Mouse (Mus musculus): ENCODE data around the gene Slc25a3. TPM values are rescaled to one million over a fixed set of nuclear protein-coding genes. Genes with fewer than 3 reads are reported as not detected.

Slc25a3 gene
- polyA plus RNA-seq, 1 experiment from 2014 or later = 193 TPM

DNA sequence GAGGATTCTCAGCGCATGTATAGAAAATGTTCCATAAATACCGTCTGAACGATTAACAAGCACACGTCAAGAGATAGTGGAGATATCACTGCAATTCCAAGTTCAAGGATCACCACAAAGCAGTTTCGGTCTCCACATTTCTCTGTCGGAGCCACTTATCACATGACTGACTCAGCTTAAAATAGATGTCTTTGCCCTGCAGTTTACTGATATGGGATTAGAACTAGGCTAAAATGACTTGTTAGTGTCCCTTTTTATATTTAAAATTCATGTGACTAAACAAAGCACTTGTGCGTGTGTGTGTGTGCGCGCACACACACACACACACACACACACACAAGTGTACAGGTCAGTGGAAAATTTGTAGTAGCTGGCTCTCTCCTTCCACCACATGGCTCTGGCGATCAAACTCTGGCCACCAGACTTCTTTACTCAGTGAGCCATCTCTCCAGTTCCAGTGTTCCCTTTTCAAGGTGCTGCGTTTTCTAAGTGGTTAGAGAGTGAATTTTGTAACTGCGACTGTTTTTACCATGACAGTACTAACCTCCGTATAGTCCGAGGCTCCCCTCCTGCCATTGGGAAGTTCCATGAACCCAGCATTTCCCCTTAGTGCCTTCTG is 15.4 kb upstream of the Slc25a3 start:
- Histone ChIP-seq H3K9me3 (replicated peaks) (no peaks in the 10 kb centered on the region), H3K4me1 (replicated peaks) (peaks cover 17% of the 10 kb centered on the region), H3K36me3 (replicated peaks) (0 out of 2 replicates have a peak, but pooled peaks cover 2% of the 10 kb centered on the region), H3K4me2 (no peak overlapping the region), H3K9ac (no peak overlapping the region), H3K27ac (replicated peaks) (0 out of 2 replicates have a peak overlapping the region, but pooled peaks have one; percentile 38), H3K4me3 (replicated peaks) (no peak overlapping the region), H3K27me3 (no peaks in the 10 kb centered on the region)
- 55% methylated on average over 14 of the region's 14 CpGs for WGBS (ENCODE audit: insufficient replicate concordance)
- no peak for ATAC-seq (ENCODE audit: insufficient read depth)

DNA sequence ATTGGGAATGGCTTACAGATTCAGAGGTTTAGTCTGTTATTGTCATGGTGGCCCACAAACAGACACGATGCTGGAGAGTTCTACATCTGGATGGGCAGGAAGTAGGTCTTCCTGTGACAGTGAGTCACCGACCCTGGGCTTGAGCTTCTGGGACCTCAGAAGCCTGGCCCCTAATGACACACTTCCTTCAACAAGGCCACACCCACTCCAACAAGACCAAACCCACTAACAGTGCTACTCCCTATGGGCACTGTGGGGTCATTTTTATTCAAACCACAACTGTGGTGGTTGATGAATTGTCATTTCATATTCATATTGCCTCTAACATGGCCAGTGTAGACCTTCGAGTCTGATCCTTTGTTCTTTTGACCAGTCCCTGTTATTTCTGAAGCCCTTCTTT is 14.5 kb upstream of the Slc25a3 start:
- ATAC-seq (ENCODE audit: insufficient read depth) = 0 out of 2 replicates have a peak, but pooled peaks have one; percentile 24

DNA sequence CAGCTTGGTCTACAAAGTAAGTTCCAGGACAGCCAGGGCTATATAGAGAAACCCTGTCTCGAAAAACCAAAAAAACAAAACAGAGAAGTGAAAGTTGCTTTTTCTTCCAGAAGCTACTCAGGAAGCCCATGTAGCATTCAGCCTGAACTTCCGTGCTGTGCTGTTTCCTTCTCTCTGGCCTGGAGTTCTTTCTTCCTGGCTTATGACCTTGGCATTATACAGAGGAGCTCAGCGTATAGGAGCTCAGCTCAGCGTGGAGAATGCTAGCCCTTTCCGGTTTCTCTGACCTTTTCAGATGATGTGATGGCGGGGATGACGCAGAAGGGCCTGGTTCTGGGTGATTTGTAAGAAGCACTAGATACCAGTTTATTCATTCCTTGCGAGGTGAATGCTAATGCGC is 13.5 kb upstream of the Slc25a3 start:
- Histone ChIP-seq H3K4me3 (replicated peaks) (no peak overlapping the region), H3K27me3 (no peaks in the 10 kb centered on the region), H3K36me3 (replicated peaks) (no peaks in the 10 kb centered on the region), H3K27ac (replicated peaks) (0 out of 2 replicates have a peak overlapping the region, but pooled peaks have one; percentile 34), H3K9me3 (replicated peaks) (no peaks in the 10 kb centered on the region), H3K4me1 (replicated peaks) (peaks cover 17% of the 10 kb centered on the region), H3K4me2 (no peak overlapping the region), H3K9ac (no peak overlapping the region)
- 0 out of 2 replicates have a peak, but pooled peaks have one; percentile 16 for ATAC-seq (ENCODE audit: insufficient read depth)
- WGBS (ENCODE audit: insufficient replicate concordance) = 65% methylated on average over 9 of the region's 9 CpGs

More for the DNA sequence above, 14.5 kb upstream of the Slc25a3 start:
- Histone ChIP-seq H3K4me2 (no peak overlapping the region), H3K36me3 (replicated peaks) (no peaks in the 10 kb centered on the region), H3K9me3 (replicated peaks) (no peaks in the 10 kb centered on the region), H3K4me1 (replicated peaks) (peaks cover 17% of the 10 kb centered on the region), H3K4me3 (replicated peaks) (no peak overlapping the region), H3K9ac (no peak overlapping the region), H3K27ac (replicated peaks) (no peak overlapping the region), H3K27me3 (no peaks in the 10 kb centered on the region)
- 36% methylated on average over 3 of the region's 3 CpGs for WGBS (ENCODE audit: insufficient replicate concordance)

DNA sequence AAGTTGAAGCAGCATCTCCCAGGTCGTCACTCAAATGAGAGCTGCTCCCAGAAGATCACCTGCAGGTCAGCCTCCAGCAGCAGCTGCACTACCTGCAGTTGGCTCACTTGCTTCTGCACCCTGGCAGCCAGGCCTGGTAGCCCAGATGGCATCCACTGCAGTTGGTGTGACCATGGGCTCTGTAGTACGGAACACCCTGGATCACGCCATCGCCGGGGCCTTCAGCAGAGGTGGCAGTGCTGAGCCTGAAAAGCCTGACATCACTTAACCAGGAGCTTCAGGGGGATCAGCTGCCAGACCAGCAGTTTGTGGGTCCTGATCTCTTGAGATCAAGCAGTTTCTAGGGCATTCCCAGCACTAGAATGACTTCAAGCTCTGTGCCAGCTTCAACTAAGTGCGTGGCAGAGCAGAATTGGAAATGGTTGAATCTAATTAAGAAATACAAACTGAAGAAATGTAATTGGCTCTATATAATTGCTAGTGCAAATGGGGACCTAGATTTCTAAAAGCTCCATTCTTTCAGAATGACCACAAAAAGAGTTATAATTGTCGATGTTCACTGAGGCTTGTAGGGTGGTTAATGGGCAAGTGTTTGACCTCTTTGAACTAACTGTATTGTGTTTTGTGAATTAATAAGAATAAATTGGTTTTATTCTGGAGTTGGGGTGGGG is 11.6 kb upstream of the Slc25a3 start:
- 84% methylated on average over 7 of the region's 7 CpGs for WGBS (ENCODE audit: insufficient replicate concordance)
- no peak overlapping the region for H3K9ac ChIP-seq
- H3K4me3 ChIP-seq (replicated peaks) = no peak overlapping the region
- no peaks in the 10 kb centered on the region for H3K9me3 ChIP-seq (replicated peaks)
- no peaks in the 10 kb centered on the region for H3K27me3 ChIP-seq
- peaks cover 15% of the 10 kb centered on the region for H3K4me1 ChIP-seq (replicated peaks)
- no peaks in the 10 kb centered on the region for H3K36me3 ChIP-seq (replicated peaks)
- no peak for ATAC-seq (ENCODE audit: insufficient read depth)
- no peak overlapping the region for H3K4me2 ChIP-seq
- H3K27ac ChIP-seq (replicated peaks) = no peak overlapping the region

DNA sequence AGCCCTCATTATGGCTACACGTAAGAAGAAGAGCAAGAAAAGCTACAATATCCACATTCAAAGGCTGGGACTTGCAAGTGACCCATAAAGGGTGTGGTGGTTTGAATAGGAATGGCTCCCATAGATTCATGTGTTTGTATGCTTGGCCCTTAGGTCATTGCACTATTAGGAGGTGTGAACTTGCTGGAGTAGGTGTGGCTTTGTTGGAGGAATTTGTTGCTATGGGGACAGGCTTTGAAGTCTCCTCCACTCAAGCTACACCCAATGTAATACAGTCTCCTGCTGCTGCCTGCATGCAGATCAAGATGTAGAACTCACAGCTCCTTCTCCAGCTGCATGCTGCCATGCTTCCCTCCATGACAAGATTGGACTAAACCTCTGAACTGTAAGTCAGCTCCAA is 7.7 kb upstream of the Slc25a3 start:
- ATAC-seq (ENCODE audit: insufficient read depth) = no peak
- peaks cover 5% of the 10 kb centered on the region; the same call in 1 of the 2 replicates for H3K4me1 ChIP-seq (replicated peaks)
- no peaks in the 10 kb centered on the region for H3K27me3 ChIP-seq
- no peak overlapping the region for H3K4me3 ChIP-seq (replicated peaks)
- H3K36me3 ChIP-seq (replicated peaks) = no peaks in the 10 kb centered on the region
- no peak overlapping the region for H3K27ac ChIP-seq (replicated peaks)
- H3K4me2 ChIP-seq = no peak overlapping the region
- 74% methylated on average over 1 of the region's 1 CpGs for WGBS (ENCODE audit: insufficient replicate concordance)
- H3K9me3 ChIP-seq (replicated peaks) = no peaks in the 10 kb centered on the region
- H3K9ac ChIP-seq = no peak overlapping the region

DNA sequence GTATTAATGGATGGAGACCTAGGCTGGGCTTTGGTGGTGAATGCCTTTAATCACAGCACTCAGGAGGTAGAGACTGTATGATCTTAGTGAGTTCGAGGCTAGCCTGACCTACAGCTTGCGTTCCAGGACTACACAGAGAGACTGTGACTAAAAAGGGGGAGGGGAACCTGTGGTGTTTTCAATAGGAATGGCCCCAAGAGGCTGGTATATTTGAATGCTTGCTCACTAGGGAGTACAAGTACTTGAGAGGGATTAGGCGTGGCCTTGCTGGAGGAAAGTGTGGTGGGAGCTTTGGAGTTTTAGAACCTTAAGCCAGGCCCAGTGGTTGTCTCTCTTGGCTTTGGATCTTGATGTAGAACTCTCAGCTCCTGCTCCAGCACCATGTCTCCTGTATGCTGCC is 6.9 kb upstream of the Slc25a3 start:
- no peaks in the 10 kb centered on the region for H3K27me3 ChIP-seq
- peaks cover 5% of the 10 kb centered on the region; the same call in 1 of the 2 replicates for H3K4me1 ChIP-seq (replicated peaks)
- H3K36me3 ChIP-seq (replicated peaks) = no peaks in the 10 kb centered on the region
- 73% methylated on average over 3 of the region's 3 CpGs for whole genome bisulfite sequencing (ENCODE audit: insufficient replicate concordance)
- H3K4me2 ChIP-seq = no peak overlapping the region
- no peak overlapping the region for H3K27ac ChIP-seq (replicated peaks)
- H3K9ac ChIP-seq = no peak overlapping the region
- H3K9me3 ChIP-seq (replicated peaks) = no peaks in the 10 kb centered on the region
- no peak overlapping the region for H3K4me3 ChIP-seq (replicated peaks)
- no peak for ATAC-seq (ENCODE audit: insufficient read depth)

DNA sequence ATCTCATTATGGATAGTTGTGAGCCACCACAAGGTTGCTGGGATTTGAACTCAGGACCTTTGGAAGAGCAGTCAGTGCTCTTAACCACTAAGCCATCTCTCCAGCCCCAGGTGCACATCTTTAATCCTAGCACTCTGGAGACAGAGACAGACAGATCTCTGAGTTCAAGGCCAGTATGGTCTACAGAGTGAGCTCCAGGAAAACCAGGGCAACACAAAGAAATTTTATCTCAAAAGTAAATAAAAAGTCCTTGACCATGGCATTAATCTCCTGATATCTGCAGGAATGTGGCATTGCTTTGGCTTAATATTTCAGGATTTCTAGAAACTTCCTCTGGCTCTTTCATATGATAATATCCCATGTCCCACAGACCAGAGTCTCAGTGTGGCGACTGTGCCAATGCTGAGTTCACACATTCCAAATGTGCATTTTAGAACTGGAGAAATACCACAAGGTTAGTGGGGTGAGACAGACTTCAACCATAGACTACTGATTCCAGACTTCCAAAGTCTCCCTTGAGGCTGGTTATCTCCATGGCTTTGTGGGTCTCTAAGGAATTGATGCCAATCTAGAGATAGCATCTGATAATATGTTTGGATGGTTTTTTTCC is 4.8 kb upstream of the Slc25a3 start:
- Histone ChIP-seq H3K36me3 (replicated peaks) (no peaks in the 10 kb centered on the region), H3K4me3 (replicated peaks) (no peak overlapping the region), H3K4me1 (replicated peaks) (peaks cover 11% of the 10 kb centered on the region), H3K9me3 (replicated peaks) (no peaks in the 10 kb centered on the region), H3K4me2 (no peak overlapping the region), H3K27me3 (no peaks in the 10 kb centered on the region), H3K9ac (no peak overlapping the region), H3K27ac (replicated peaks) (no peak overlapping the region)
- 66% methylated on average over 1 of the region's 1 CpGs for WGBS (ENCODE audit: insufficient replicate concordance)
- ATAC-seq (ENCODE audit: insufficient read depth) = no peak

DNA sequence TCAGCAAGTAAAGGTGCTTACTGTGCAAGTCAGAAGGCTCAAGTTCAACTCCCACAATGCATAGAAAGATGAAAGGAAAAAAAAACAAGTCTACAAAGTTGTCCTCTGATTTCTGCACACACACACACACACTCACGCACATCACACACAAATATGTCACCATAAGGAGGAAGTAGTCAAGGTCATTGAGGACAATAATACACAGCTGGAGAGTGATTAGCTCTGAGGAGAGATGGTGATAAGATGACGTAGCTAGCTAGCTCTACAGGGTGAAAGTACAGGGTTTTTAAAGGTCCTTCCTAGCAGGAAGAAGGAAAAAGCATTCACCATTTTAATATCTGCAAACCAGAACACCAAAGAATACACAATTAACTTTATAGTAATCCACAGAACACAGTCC is 3.5 kb upstream of the Slc25a3 start:
- 32% methylated on average over 2 of the region's 2 CpGs for WGBS (ENCODE audit: insufficient replicate concordance)
- Histone ChIP-seq H3K4me2 (no peak overlapping the region), H3K36me3 (replicated peaks) (no peaks in the 10 kb centered on the region), H3K9ac (no peak overlapping the region), H3K27me3 (no peaks in the 10 kb centered on the region), H3K9me3 (replicated peaks) (no peaks in the 10 kb centered on the region), H3K4me1 (replicated peaks) (peaks cover 16% of the 10 kb centered on the region), H3K4me3 (replicated peaks) (no peak overlapping the region), H3K27ac (replicated peaks) (no peak overlapping the region)
- ATAC-seq (ENCODE audit: insufficient read depth) = no peak

DNA sequence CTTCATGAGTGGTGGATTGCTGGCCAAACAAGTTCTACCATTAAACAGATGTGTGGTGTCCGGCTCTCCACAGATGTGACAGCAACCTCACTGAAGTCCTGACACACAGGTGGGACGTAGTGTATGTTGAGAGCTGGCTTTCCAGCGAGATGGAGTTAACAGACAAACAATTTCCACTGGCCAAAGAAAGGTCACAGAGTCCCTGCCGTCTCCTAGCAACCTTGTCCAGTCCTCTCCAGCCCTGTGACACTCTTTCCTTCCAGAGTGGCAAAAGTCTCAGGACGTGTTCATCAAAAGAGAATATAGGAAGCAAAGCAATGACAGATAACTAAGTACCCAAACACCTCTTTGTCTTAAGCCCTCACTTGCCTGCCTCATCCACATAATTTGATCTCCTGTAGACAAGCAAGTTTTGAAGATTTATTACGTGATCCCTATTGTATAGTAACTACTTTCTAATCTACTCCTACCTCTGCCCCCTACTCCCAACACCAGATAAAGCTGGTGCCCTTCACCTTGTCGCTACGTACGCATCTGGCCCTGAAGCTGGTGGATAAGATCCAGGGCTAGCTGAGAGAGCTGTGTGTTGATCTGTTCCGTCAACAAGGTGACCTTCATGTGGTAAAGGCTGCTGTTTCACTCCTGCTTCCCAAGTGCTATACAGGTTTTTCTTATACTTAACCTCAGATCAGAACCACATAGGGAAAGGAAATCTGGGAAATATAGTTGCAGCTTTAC is 2.9 kb upstream of the Slc25a3 start:
- Histone ChIP-seq H3K4me2 (no peak overlapping the region), H3K9ac (no peak overlapping the region), H3K27ac (replicated peaks) (no peak overlapping the region), H3K36me3 (replicated peaks) (peaks cover 4% of the 10 kb centered on the region), H3K27me3 (no peaks in the 10 kb centered on the region), H3K4me1 (replicated peaks) (peaks cover 21% of the 10 kb centered on the region), H3K9me3 (replicated peaks) (no peaks in the 10 kb centered on the region), H3K4me3 (replicated peaks) (no peak overlapping the region)
- WGBS (ENCODE audit: insufficient replicate concordance) = 44% methylated on average over 10 of the region's 10 CpGs
- ATAC-seq (ENCODE audit: insufficient read depth) = no peak

DNA sequence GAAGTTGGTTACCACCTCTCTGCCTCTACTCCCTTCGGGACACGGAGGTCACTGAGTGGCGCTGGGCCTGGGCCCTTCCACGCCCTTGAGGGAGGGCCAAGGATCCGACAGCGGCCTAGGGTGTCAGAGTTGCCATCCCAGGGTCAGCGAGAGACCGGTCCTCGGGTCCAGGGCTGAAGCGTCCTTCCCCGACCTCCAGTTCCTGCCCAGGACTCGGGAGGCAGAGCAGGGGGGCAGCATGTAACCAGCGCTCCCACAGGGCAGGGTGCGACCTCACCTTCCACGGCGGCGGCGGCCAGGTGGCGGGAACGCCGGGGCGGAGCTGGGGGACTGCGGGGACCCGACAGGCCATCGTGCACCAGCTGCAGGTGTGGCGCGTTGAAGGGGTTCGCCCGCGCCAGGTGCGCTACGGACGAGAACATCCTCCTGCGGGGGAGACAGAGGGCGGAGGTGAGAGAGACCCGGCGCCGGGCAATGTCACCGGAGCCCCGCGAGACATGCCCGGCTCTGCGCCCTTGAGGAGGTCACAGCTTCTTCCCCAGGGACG is 505 bp downstream of the Slc25a3 start:
- Histone ChIP-seq H3K27me3 (no peaks in the 10 kb centered on the region), H3K36me3 (replicated peaks) (peaks cover 35% of the 10 kb centered on the region), H3K4me3 (replicated peaks) (peak overlapping the region; percentile 78), H3K4me1 (replicated peaks) (peaks cover 29% of the 10 kb centered on the region), H3K9ac (peak overlapping the region; percentile 92), H3K27ac (replicated peaks) (peak overlapping the region; percentile 93), H3K4me2 (peak overlapping the region; percentile 70), H3K9me3 (replicated peaks) (no peaks in the 10 kb centered on the region)
- under 1% methylated on average over 44 of the region's 44 CpGs for WGBS (ENCODE audit: insufficient replicate concordance)
- ATAC-seq (ENCODE audit: insufficient read depth) = peak; percentile 67

Data from liver, embryonic 15.5 days (tissue).